ENCODE assay signal across 20 mouse cellular contexts in genomic region chr5:125658101-125658500, GRCm38 (mm10).
DNase-seq lines count a peak whose midpoint lies in the region; ATAC-seq and TF ChIP-seq lines count a peak whose summit lies in the region.
"Had no signal": no experiment of that assay in that cellular context is flagged by ENCODE, and none has a peak within 500 bp of the region (broad histone marks: within the 10 kb centered on the region; RNA-seq: fewer than 3 reads in every experiment).

No protein-coding gene starts in this region.

- no peaks in the 10 kb centered on the region for H3K9me3 ChIP-seq in midbrain, postnatal 0 days (ENCODE audit: low read length)
- no peaks in the 10 kb centered on the region for H3K9me3 ChIP-seq in midbrain, embryonic 10.5 days (replicated peaks)
- H3K9me3 ChIP-seq in forebrain, embryonic 11.5 days (ENCODE audit: control insufficient read depth, low read length): no peaks in the 10 kb centered on the region
- no peaks in the 10 kb centered on the region for H3K9me3 ChIP-seq in forebrain, postnatal 0 days (ENCODE audit: low read length)
- H3K9me3 ChIP-seq: embryonic facial prominence, embryonic 12.5 days; heart, embryonic 15.5 days; midbrain, embryonic 13.5 days; neural tube, embryonic 15.5 days had no signal

- H3K36me3 ChIP-seq in midbrain, postnatal 0 days (ENCODE audit: insufficient read depth, low read length): no peaks in the 10 kb centered on the region
- no peaks in the 10 kb centered on the region for H3K36me3 ChIP-seq in midbrain, embryonic 10.5 days
- no peaks in the 10 kb centered on the region for H3K36me3 ChIP-seq in forebrain, embryonic 11.5 days (ENCODE audit: control insufficient read depth, insufficient read depth, low read length)
- no peaks in the 10 kb centered on the region for H3K36me3 ChIP-seq in forebrain, postnatal 0 days (ENCODE audit: insufficient read depth)
- H3K36me3 ChIP-seq: embryonic facial prominence, embryonic 12.5 days; heart, embryonic 15.5 days; midbrain, embryonic 13.5 days; neural tube, embryonic 15.5 days had no signal

- H3K4me2 ChIP-seq in midbrain, postnatal 0 days (ENCODE audit: low read depth, low read length, poor library complexity, severe bottlenecking): no peak overlapping the region
- H3K4me2 ChIP-seq in forebrain, embryonic 11.5 days (ENCODE audit: low read depth, low read length, severe bottlenecking): no peak overlapping the region
- no peak overlapping the region for H3K4me2 ChIP-seq in forebrain, postnatal 0 days (ENCODE audit: low read depth)
- H3K4me2 ChIP-seq: embryonic facial prominence, embryonic 12.5 days; heart, embryonic 15.5 days; midbrain, embryonic 13.5 days; neural tube, embryonic 15.5 days had no signal

- peak; percentile 26 to 35 for DNase-seq in layer of hippocampus, adult 2 months (ENCODE audit: low spot score in 2 of 2)
- no peak for DNase-seq in layer of hippocampus, adult 18-20 months (ENCODE audit: low spot score in 2 of 2)
- DNase-seq in midbrain, postnatal 0 days (ENCODE audit: low spot score): peak; percentile 47
- DNase-seq in midbrain, embryonic 10.5 days (ENCODE audit: low spot score): no peak
- no peak for DNase-seq in forebrain, embryonic 11.5 days (ENCODE audit: low spot score)
- peak; percentile 46 for DNase-seq in forebrain, postnatal 0 days
- no peak for DNase-seq in cerebellum, adult 9-11 months
- DNase-seq: cerebellum, adult 9-10 months; gastrocnemius, postnatal 25 days; heart, postnatal 4 days; liver; liver, postnatal 0 days; lung, postnatal 10 days had no signal

- H3K9ac ChIP-seq in midbrain, postnatal 0 days (replicated peaks; ENCODE audit: low read length, poor library complexity, severe bottlenecking): no peak overlapping the region
- H3K9ac ChIP-seq in forebrain, embryonic 11.5 days (ENCODE audit: low read length): no peak overlapping the region
- H3K9ac ChIP-seq in forebrain, postnatal 0 days: no peak overlapping the region
- H3K9ac ChIP-seq: embryonic facial prominence, embryonic 12.5 days; heart, embryonic 15.5 days; liver, postnatal 0 days; midbrain, embryonic 13.5 days; neural tube, embryonic 15.5 days had no signal

- no peak overlapping the region for H3K4me3 ChIP-seq in layer of hippocampus, adult 2 months
- no peak overlapping the region for H3K4me3 ChIP-seq in midbrain, postnatal 0 days (ENCODE audit: low read depth, low read length)
- no peak overlapping the region for H3K4me3 ChIP-seq in midbrain, embryonic 10.5 days
- H3K4me3 ChIP-seq in forebrain, embryonic 11.5 days (ENCODE audit: low read depth, low read length): no peak overlapping the region
- no peak overlapping the region for H3K4me3 ChIP-seq in forebrain, postnatal 0 days (ENCODE audit: low read depth, low read length)
- H3K4me3 ChIP-seq: embryonic facial prominence, embryonic 12.5 days; erythroblast, embryonic 14.5 days; heart, embryonic 15.5 days; midbrain, embryonic 13.5 days; neural tube, embryonic 15.5 days had no signal

- peak overlapping the region; percentile 70 for H3K27ac ChIP-seq in layer of hippocampus, adult 2 months
- no peak overlapping the region for H3K27ac ChIP-seq in midbrain, postnatal 0 days (ENCODE audit: low read depth, low read length)
- no peak overlapping the region for H3K27ac ChIP-seq in midbrain, embryonic 10.5 days (replicated peaks)
- H3K27ac ChIP-seq in forebrain, embryonic 11.5 days (ENCODE audit: low read depth, low read length): peak overlapping the region; percentile 58; the same call in 1 of the 2 replicates
- peak overlapping the region; percentile 40; the same call in 1 of the 2 replicates for H3K27ac ChIP-seq in forebrain, postnatal 0 days (ENCODE audit: low read depth, low read length)
- H3K27ac ChIP-seq: embryonic facial prominence, embryonic 12.5 days; heart, embryonic 15.5 days; kidney, postnatal 0 days; midbrain, embryonic 13.5 days had no signal

- WGBS in midbrain, postnatal 0 days: 64% methylated on average over 5 of the region's 5 CpGs
- WGBS in midbrain, embryonic 10.5 days: 82% methylated on average over 5 of the region's 5 CpGs
- WGBS in forebrain, embryonic 11.5 days: 60% methylated on average over 5 of the region's 5 CpGs
- WGBS in forebrain, postnatal 0 days: 28% methylated on average over 5 of the region's 5 CpGs

- no peaks in the 10 kb centered on the region for H3K27me3 ChIP-seq in midbrain, postnatal 0 days (ENCODE audit: insufficient read depth, low read length)
- H3K27me3 ChIP-seq in midbrain, embryonic 10.5 days (ENCODE audit: low read depth, poor library complexity, severe bottlenecking): no peaks in the 10 kb centered on the region
- no peaks in the 10 kb centered on the region for H3K27me3 ChIP-seq in forebrain, embryonic 11.5 days (ENCODE audit: control insufficient read depth, insufficient read depth, low read length)
- H3K27me3 ChIP-seq in forebrain, postnatal 0 days (ENCODE audit: insufficient read depth, low read length): no peaks in the 10 kb centered on the region
- H3K27me3 ChIP-seq: embryonic facial prominence, embryonic 12.5 days; heart, embryonic 15.5 days; midbrain, embryonic 13.5 days; neural tube, embryonic 15.5 days had no signal

- TF ChIP-seq CTCF in layer of hippocampus, adult 2 months (conservative IDR thresholded peaks at IDR 0.05): no peak
- no peak for TF ChIP-seq CTCF in midbrain, postnatal 0 days (IDR thresholded peaks at IDR 0.05)
- TF ChIP-seq CTCF in forebrain, postnatal 0 days (IDR thresholded peaks at IDR 0.05; ENCODE audit: low read depth): no peak

- no peaks in the 10 kb centered on the region for H3K4me1 ChIP-seq in midbrain, postnatal 0 days (ENCODE audit: insufficient read depth, low read length)
- peaks cover 10% of the 10 kb centered on the region for H3K4me1 ChIP-seq in midbrain, embryonic 10.5 days
- peaks cover 5% of the 10 kb centered on the region; the same call in 1 of the 2 replicates for H3K4me1 ChIP-seq in forebrain, embryonic 11.5 days (replicated peaks; ENCODE audit: control insufficient read depth, insufficient read depth, low read length)
- 0 out of 2 replicates have a peak, but pooled peaks cover 4% of the 10 kb centered on the region for H3K4me1 ChIP-seq in forebrain, postnatal 0 days (ENCODE audit: insufficient read depth)
- H3K4me1 ChIP-seq: embryonic facial prominence, embryonic 12.5 days; heart, embryonic 15.5 days had no signal

- no peak for ATAC-seq in midbrain, postnatal 0 days (ENCODE audit: low FRiP score)
- ATAC-seq in forebrain, embryonic 11.5 days (replicated peaks; ENCODE audit: low FRiP score): no peak
- peak; percentile 56 for ATAC-seq in forebrain, postnatal 0 days
- ATAC-seq: intestine, embryonic 16.5 days; liver, postnatal 0 days; midbrain, embryonic 13.5 days had no signal

Comparison
In these comparisons a context has a peak if more than half of its experiments do, and no peak if none do; other contexts are left out.
1. DNase-seq: peak in layer of hippocampus, adult 2 months (2 of 2), midbrain, postnatal 0 days (single experiment) and forebrain, postnatal 0 days (single experiment); none in layer of hippocampus, adult 18-20 months (0 of 2), midbrain, embryonic 10.5 days (single experiment), forebrain, embryonic 11.5 days (single experiment) and cerebellum, adult 9-11 months (single experiment).
2. H3K27ac ChIP-seq: peak in layer of hippocampus, adult 2 months (single experiment), forebrain, embryonic 11.5 days (single experiment) and forebrain, postnatal 0 days (single experiment); none in midbrain, postnatal 0 days (single experiment) and midbrain, embryonic 10.5 days (single experiment).